ENCODE assay signal across 8 mouse cellular contexts in the genomic region with DNA sequence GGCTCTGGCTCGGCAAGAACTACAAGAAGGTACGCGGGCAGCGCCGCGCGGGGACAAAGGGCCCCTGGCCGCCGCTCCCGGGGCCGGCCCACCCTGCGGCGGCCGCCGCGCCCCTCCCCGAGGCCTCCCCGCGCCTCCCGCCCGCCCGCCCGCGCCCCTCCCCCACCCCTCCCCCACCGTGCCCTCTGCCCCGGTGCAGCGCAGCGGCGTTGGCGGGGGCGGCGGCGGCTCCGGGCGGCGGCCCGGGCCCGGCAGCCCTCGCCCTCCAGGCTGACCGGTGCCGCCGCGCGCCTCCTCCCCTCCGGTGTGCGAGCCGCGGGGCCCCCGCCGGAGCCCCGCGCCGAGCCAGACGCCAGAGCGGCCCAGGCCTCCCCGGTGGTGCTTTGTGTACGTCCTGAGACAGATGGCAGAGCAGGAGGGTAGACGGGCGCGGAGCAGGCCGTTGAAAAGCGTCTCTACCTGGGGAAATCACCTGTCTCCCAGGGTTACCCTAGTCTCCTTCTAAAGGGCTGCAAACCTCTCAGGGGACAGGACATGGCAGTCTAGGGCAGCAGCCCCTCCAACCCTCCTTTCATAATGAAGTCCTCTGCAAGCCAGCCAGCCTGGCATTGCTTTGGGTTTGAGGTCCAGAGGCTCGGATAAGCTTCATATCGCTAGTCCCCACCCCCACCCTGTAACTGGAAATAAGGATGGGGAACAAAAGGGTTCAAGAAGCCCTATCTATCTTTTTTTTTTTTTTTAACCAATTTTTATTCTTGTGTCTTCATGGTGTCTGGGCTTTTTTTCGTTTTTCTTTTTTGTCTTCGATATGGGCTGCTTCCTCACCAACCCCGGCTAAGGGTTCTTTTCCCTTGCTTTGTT. TPM values are rescaled to one million over a fixed set of nuclear protein-coding genes. Genes with fewer than 3 reads are reported as not detected.
DNase-seq lines count a peak whose midpoint lies in the region; ATAC-seq lines count a peak whose summit lies in the region.

No protein-coding gene starts in this region.

- no peaks in the 10 kb centered on the region for H3K9me3 ChIP-seq in heart, embryonic 13.5 days

- ATAC-seq in CD4-positive, CD25-positive, alpha-beta regulatory T cell, adult 4 months, result peak; percentile 56
- peak; percentile 70 for ATAC-seq in heart, embryonic 13.5 days (ENCODE audit: extremely low read depth, insufficient number of reproducible peaks, low FRiP score, low TSS enrichment)
- no peak for ATAC-seq in monocyte, adult 5-6 weeks (replicated peaks; ENCODE audit: insufficient number of reproducible peaks, low FRiP score, low TSS enrichment, poor library complexity, severe bottlenecking)

- WGBS in heart, embryonic 13.5 days, result under 1% methylated on average over 28 of the region's 67 CpGs

- peaks cover 39% of the 10 kb centered on the region for H3K36me3 ChIP-seq in heart, embryonic 13.5 days

- peak overlapping the region; percentile 99 for H3K9ac ChIP-seq in heart, embryonic 13.5 days

- H3K4me3 ChIP-seq in heart, embryonic 13.5 days, result peak overlapping the region; percentile 96

- peak; percentile 34 for DNase-seq in ZHBTc4 (ENCODE audit: low read depth, low spot score)
- DNase-seq in embryo, embryonic 11.5 days (ENCODE audit: low read depth, low spot score), result peak; percentile 34
- peak; percentile 41 to 64 for DNase-seq in layer of hippocampus, postnatal 14 days (ENCODE audit: low spot score in 2 of 2)
- DNase-seq in lung, postnatal 36 days, result peak; percentile 34
- DNase-seq in right cerebral cortex, postnatal 4 days, result peak; percentile 40

- H3K27ac ChIP-seq in heart, embryonic 13.5 days (replicated peaks), result peak overlapping the region; percentile 96

- H3K27me3 ChIP-seq in heart, embryonic 13.5 days (replicated peaks), result peaks cover 4% of the 10 kb centered on the region; the same call in 1 of the 2 replicates

- H3K4me1 ChIP-seq in heart, embryonic 13.5 days, result peaks cover 16% of the 10 kb centered on the region

- peak overlapping the region; percentile 81 for H3K4me2 ChIP-seq in heart, embryonic 13.5 days

RNA-seq across cellular contexts. Expression of a gene that starts 0.6 kb away (rescaled TPM):
- 10 to 100 TPM; 45.7 to 62.7 TPM for polyA plus RNA-seq in CD4-positive, CD25-positive, alpha-beta regulatory T cell, adult 4 months (2017; shearing (Covaris generic))
- polyA plus RNA-seq in heart, embryonic 13.5 days (2015; fragmentation: Nextera tagmentation; extraction: Ambion mirVana), result 55.2 and 57.1 TPM in 2 replicates
- total RNA-seq in layer of hippocampus, postnatal 14 days (2021), result 100 to 1,000 TPM; 208 to 212 TPM
- 53.3 to 103 TPM (median 61.2 TPM) in 3 replicates for total RNA-seq in monocyte, adult 5-6 weeks (2017)

RNA-seq across cellular contexts. Expression of a gene that starts 34.3 kb away (rescaled TPM):
- polyA plus RNA-seq in CD4-positive, CD25-positive, alpha-beta regulatory T cell, adult 4 months (2017; shearing (Covaris generic)), result 100 to 1,000 TPM; 937 to 954 TPM
- 1,202 and 1,344 TPM in 2 replicates for polyA plus RNA-seq in heart, embryonic 13.5 days (2015; fragmentation: Nextera tagmentation; extraction: Ambion mirVana)
- 100 to 1,000 TPM; 596 to 608 TPM for total RNA-seq in layer of hippocampus, postnatal 14 days (2021)
- total RNA-seq in monocyte, adult 5-6 weeks (2017), result 2,131 to 2,768 TPM (median 2,315 TPM) in 3 replicates

RNA-seq across cellular contexts. Expression of a gene that starts 38.8 kb away (rescaled TPM):
- polyA plus RNA-seq in CD4-positive, CD25-positive, alpha-beta regulatory T cell, adult 4 months (2017; shearing (Covaris generic)), result 1 to 10 TPM; 4.3 to 5.4 TPM
- polyA plus RNA-seq in heart, embryonic 13.5 days (2015; fragmentation: Nextera tagmentation; extraction: Ambion mirVana), result 3.2 and 4.5 TPM in 2 replicates
- 10 to 100 TPM; 15.5 to 16.2 TPM for total RNA-seq in layer of hippocampus, postnatal 14 days (2021)
- total RNA-seq in monocyte, adult 5-6 weeks (2017), result not detected in 3 replicates

RNA-seq across cellular contexts. Expression of a gene that starts 48.2 kb away (rescaled TPM):
- polyA plus RNA-seq in CD4-positive, CD25-positive, alpha-beta regulatory T cell, adult 4 months (2017; shearing (Covaris generic)), result 10 to 100 TPM; 28.7 to 51.8 TPM
- polyA plus RNA-seq in heart, embryonic 13.5 days (2015; fragmentation: Nextera tagmentation; extraction: Ambion mirVana), result 26.8 and 27.0 TPM in 2 replicates
- total RNA-seq in layer of hippocampus, postnatal 14 days (2021), result 10 to 100 TPM; 67.2 to 72.0 TPM
- total RNA-seq in monocyte, adult 5-6 weeks (2017), result 16.2 to 36.8 TPM (median 28.3 TPM) in 3 replicates

RNA-seq across cellular contexts. Expression of a gene that starts 48.3 kb away (rescaled TPM):
- 10 to 100 TPM; 63.3 to 77.5 TPM for polyA plus RNA-seq in CD4-positive, CD25-positive, alpha-beta regulatory T cell, adult 4 months (2017; shearing (Covaris generic))
- polyA plus RNA-seq in heart, embryonic 13.5 days (2015; fragmentation: Nextera tagmentation; extraction: Ambion mirVana), result 58.0 and 63.9 TPM in 2 replicates
- 10 to 100 TPM; 94.5 TPM for total RNA-seq in layer of hippocampus, postnatal 14 days (2021)
- 34.6 to 49.4 TPM (median 44.2 TPM) in 3 replicates for total RNA-seq in monocyte, adult 5-6 weeks (2017)

Comparison
In these comparisons a context has a peak if more than half of its experiments do, and no peak if none do; other contexts are left out.
1. RNA of a gene that starts 38.8 kb away (total RNA-seq): 15.5 to 16.2 TPM in layer of hippocampus, postnatal 14 days; not detected in monocyte, adult 5-6 weeks; every median in the first group is over 10 times any median in the second.
2. Peak in every context shown above with its lines, with median percentiles within 50 percentile points of each other: DNase-seq.